Mouse (Mus musculus) heart, embryonic 11.5 days (tissue): ENCODE measurements around the gene Hist2h2ac. TPM values are rescaled to one million over a fixed set of nuclear protein-coding genes. Genes with fewer than 3 reads are reported as not detected.
"Not testable (repeated sequence)": the region's sequence is repeated elsewhere in the genome, so short reads cannot be mapped to it uniquely, and the experiment has no call there.

Experiments used
- ATAC-seq: fragments of 200-750 bp; cut with Nextera tagmentation; replicated peaks from 2 replicates; pipeline ENCODE4 v1.8.0; 2017; ENCODE audit warnings: moderate library complexity; ENCODE audit not compliant: insufficient number of reproducible peaks, low FRiP score, low TSS enrichment
- H3K27ac ChIP-seq: fragments of 300-500 bp; sonication (generic); 2 replicates; pipeline ENCODE4 v1.5.1; 2014; ENCODE audit warnings: mild to moderate bottlenecking, low read depth, low read length
- H3K27me3 ChIP-seq: fragments of 300-500 bp; sonication (generic); 2 replicates; pipeline ENCODE4 v1.6.1; 2014; ENCODE audit warnings: mild to moderate bottlenecking, low read length, mixed read lengths; ENCODE audit not compliant: control insufficient read depth, insufficient read depth
- H3K36me3 ChIP-seq: fragments of 300-500 bp; sonication (generic); 2 replicates; pipeline ENCODE4 v1.6.1; 2014; ENCODE audit warnings: mild to moderate bottlenecking, low read length, moderate library complexity, mixed read lengths; ENCODE audit not compliant: control insufficient read depth, insufficient read depth
- H3K4me1 ChIP-seq: fragments of 300-500 bp; sonication (generic); 2 replicates; pipeline ENCODE4 v1.6.1; 2014; ENCODE audit warnings: low read length; ENCODE audit not compliant: control insufficient read depth, insufficient read depth
- H3K4me2 ChIP-seq: fragments of 300-500 bp; sonication (generic); 2 replicates; pipeline ENCODE4 v1.6.1; 2014; ENCODE audit warnings: mild to moderate bottlenecking, moderate library complexity
- H3K4me3 ChIP-seq: fragments of 300-500 bp; sonication (generic); 2 replicates; pipeline ENCODE4 v1.5.1; 2014; ENCODE audit warnings: low read depth, low read length
- H3K9ac ChIP-seq: fragments of 300-500 bp; sonication (generic); 2 replicates; pipeline ENCODE4 v1.6.1; 2014; ENCODE audit warnings: mild to moderate bottlenecking, low read depth, low read length, moderate library complexity
- H3K9me3 ChIP-seq: fragments of 300-500 bp; sonication (generic); replicated peaks from 2 replicates; pipeline ENCODE4 v1.6.1; 2016; ENCODE audit warnings: low read length; ENCODE audit not compliant: control insufficient read depth
- WGBS: fragments of 180-500 bp; shearing (Covaris S2); extraction: QIAGEN DNeasy Blood & Tissue Kit; methylation state at CpG from one replicate; pipeline ENCODE4 v1.1.7; 2014; ENCODE audit not compliant: insufficient replicate concordance; 5-methylcytosine and 5-hydroxymethylcytosine counted together
- polyA plus RNA-seq: library from polyadenylated mRNA; unstranded; fragments of >200 nt; fragmentation: Nextera tagmentation; extraction: Ambion mirVana; gene quantifications from 2 replicates; pipeline ENCODE4 v1.2.1, GENCODE M21; 2014

The Hist2h2ac gene
- polyA plus RNA-seq = 3.6 and 5.5 TPM in 2 replicates

GRCm38 (mm10) chr3:96220765-96221639 lies at the start of gene Hist2h2ac, which contains the start of gene Hist2h2be:
Gene Hist2h2ac (minus strand): TSS chr3:96220880.
Gene Hist2h2be (plus strand): TSS chr3:96221119.
- H3K27me3 ChIP-seq = no peaks in the 10 kb centered on the region
- H3K9me3 ChIP-seq = no peaks in the 10 kb centered on the region
- ATAC-seq = peak; percentile 85
- peak within 1 kb of the TSS; percentile 66 for H3K4me3 ChIP-seq
- peak within 1 kb of the TSS; percentile 97 for H3K9ac ChIP-seq
- H3K36me3 ChIP-seq = no peaks in the 10 kb centered on the region
- peaks cover 28% of the 10 kb centered on the region for H3K4me1 ChIP-seq
- WGBS = under 1% methylated on average over 43 of the region's 43 CpGs
- H3K4me2 ChIP-seq = peak within 1 kb of the TSS; percentile 67
- H3K27ac ChIP-seq = peak within 1 kb of the TSS; percentile 99

- H3K4me3 ChIP-seq = peak within 1 kb of the TSS; percentile 39
- H3K27me3 ChIP-seq = no peaks in the 10 kb centered on the region
- WGBS = under 1% methylated on average over 45 of the region's 45 CpGs
- no peaks in the 10 kb centered on the region for H3K4me1 ChIP-seq
- ATAC-seq = peak; percentile 95
- peak within 1 kb of the TSS; percentile 79 for H3K9ac ChIP-seq
- H3K27ac ChIP-seq = peak within 1 kb of the TSS; percentile 97
- H3K4me2 ChIP-seq = peak within 1 kb of the TSS; percentile 77
- H3K9me3 ChIP-seq = no peaks in the 10 kb centered on the region
- no peaks in the 10 kb centered on the region for H3K36me3 ChIP-seq
Observed at GRCm38 (mm10) chr3:96269511-96270474, 49.1 kb upstream of the Hist2h2ac start, which contains the start of gene Hist2h2bb. Gene Hist2h2bb (plus strand): TSS chr3:96269752.

GRCm38 (mm10) chr3:96268776-96269378 lies 48.2 kb upstream of the Hist2h2ac start:
- WGBS = under 1% methylated on average over 9 of the region's 44 CpGs
- not testable (repeated sequence) for H3K27me3 ChIP-seq, H3K4me1 ChIP-seq, H3K36me3 ChIP-seq, H3K9me3 ChIP-seq
- H3K4me3 ChIP-seq = peak overlapping the region; percentile 39
- peak overlapping the region; percentile 79 for H3K9ac ChIP-seq
- peak overlapping the region; percentile 97 for H3K27ac ChIP-seq
- H3K4me2 ChIP-seq = peak overlapping the region; percentile 77
- peak; percentile 13; the same call in 1 of the 2 replicates for ATAC-seq

- Histone ChIP-seq H3K4me2 (peak within 1 kb of the TSS; percentile 77), H3K27me3 (no peaks in the 10 kb centered on the region), H3K9me3 (no peaks in the 10 kb centered on the region), H3K36me3 (no peaks in the 10 kb centered on the region), H3K4me3 (peak within 1 kb of the TSS; percentile 39), H3K9ac (peak within 1 kb of the TSS; percentile 79), H3K27ac (peak within 1 kb of the TSS; percentile 97), H3K4me1 (no peaks in the 10 kb centered on the region; the same call in 1 of the 2 replicates)
- ATAC-seq = peak; percentile 52
- WGBS = 27% methylated on average over 28 of the region's 30 CpGs
Observed at GRCm38 (mm10) chr3:96268051-96268775, 47.5 kb upstream of the Hist2h2ac start, which contains the start of gene Hist2h3b. Gene Hist2h3b (plus strand): TSS chr3:96268654.

GRCm38 (mm10) chr3:96267541-96267940 lies 46.9 kb upstream of the Hist2h2ac start:
- 80% methylated on average over 4 of the region's 4 CpGs for WGBS
- Histone ChIP-seq H3K4me1 (no peaks in the 10 kb centered on the region; the same call in 1 of the 2 replicates), H3K36me3 (no peaks in the 10 kb centered on the region), H3K4me3 (no peak overlapping the region), H3K9me3 (no peaks in the 10 kb centered on the region), H3K27ac (peak overlapping the region; percentile 82), H3K9ac (no peak overlapping the region), H3K4me2 (peak overlapping the region; percentile 61), H3K27me3 (no peaks in the 10 kb centered on the region)
- no peak for ATAC-seq

GRCm38 (mm10) chr3:96266132-96266710 lies 45.5 kb upstream of the Hist2h2ac start:
- H3K4me3 ChIP-seq = no peak overlapping the region
- H3K9ac ChIP-seq = no peak overlapping the region
- 60% methylated on average over 8 of the region's 8 CpGs for WGBS
- no peak overlapping the region for H3K27ac ChIP-seq
- H3K36me3 ChIP-seq = no peaks in the 10 kb centered on the region
- no peak overlapping the region for H3K4me2 ChIP-seq
- no peaks in the 10 kb centered on the region for H3K27me3 ChIP-seq
- peaks cover 5% of the 10 kb centered on the region for H3K4me1 ChIP-seq
- H3K9me3 ChIP-seq = no peaks in the 10 kb centered on the region
- ATAC-seq = no peak

GRCm38 (mm10) chr3:96264404-96264949 lies 43.8 kb upstream of the Hist2h2ac start:
- Histone ChIP-seq H3K36me3 (no peaks in the 10 kb centered on the region), H3K4me3 (no peak overlapping the region), H3K27ac (peak overlapping the region; percentile 98; the same call in 1 of the 2 replicates), H3K9ac (peak overlapping the region; percentile 88), H3K27me3 (no peaks in the 10 kb centered on the region), H3K4me2 (peak overlapping the region; percentile 87; the same call in 1 of the 2 replicates), H3K4me1 (peaks cover 5% of the 10 kb centered on the region), H3K9me3 (no peaks in the 10 kb centered on the region)
- WGBS = 76% methylated on average over 7 of the region's 7 CpGs
- ATAC-seq = no peak
